Mouse (Mus musculus): ENCODE data around the gene Ces4a. TPM values are rescaled to one million over a fixed set of nuclear protein-coding genes. Genes with fewer than 3 reads are reported as not detected.

The Ces4a gene
- polyA plus RNA-seq, 1 experiment = not detected

DNA sequence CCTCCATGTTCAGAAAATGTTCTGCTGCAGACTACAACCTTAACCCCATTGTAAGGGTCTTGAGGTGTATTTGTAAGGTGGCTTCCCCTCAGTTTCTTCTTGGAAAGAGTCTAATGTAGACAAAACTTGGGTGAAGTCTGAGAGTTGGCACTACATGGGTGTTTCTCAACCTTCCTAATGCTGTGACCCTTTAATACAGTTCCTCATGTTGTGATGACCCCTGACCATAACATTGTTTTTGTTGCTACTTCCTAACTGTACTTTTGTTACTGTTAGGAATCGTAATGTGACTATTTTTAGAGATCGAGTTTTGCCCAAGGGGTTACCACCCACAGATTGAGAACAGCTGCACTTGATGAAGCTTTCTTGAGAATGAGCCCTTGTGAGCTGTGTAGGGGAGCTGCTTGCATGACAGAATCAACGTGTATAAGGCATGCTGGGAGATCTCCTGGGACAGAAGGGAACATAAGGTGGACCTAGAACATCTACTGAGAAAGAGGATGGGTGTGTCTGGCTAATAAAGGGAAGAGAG is 29.6 kb downstream of the Ces4a start:
- Histone ChIP-seq H3K27ac (ENCODE audit: control insufficient read depth, insufficient read depth, low read depth, low read length, poor library complexity) (no peak overlapping the region), H3K4me3 (replicated peaks; ENCODE audit: control insufficient read depth, low read depth, low read length) (no peak overlapping the region), H3K4me1 (ENCODE audit: control insufficient read depth, insufficient read depth, low read length) (no peaks in the 10 kb centered on the region; the same call in 1 of the 2 replicates)
- TF ChIP-seq CTCF (IDR thresholded peaks at IDR 0.05; ENCODE audit: control insufficient read depth, insufficient read depth, low read length) = no peak
- TF ChIP-seq POLR2A (IDR thresholded peaks at IDR 0.05; ENCODE audit: borderline replicate concordance, control insufficient read depth, low read depth, low read length) = no peak
- 36% methylated on average over 3 of the region's 3 CpGs for WGBS

DNA sequence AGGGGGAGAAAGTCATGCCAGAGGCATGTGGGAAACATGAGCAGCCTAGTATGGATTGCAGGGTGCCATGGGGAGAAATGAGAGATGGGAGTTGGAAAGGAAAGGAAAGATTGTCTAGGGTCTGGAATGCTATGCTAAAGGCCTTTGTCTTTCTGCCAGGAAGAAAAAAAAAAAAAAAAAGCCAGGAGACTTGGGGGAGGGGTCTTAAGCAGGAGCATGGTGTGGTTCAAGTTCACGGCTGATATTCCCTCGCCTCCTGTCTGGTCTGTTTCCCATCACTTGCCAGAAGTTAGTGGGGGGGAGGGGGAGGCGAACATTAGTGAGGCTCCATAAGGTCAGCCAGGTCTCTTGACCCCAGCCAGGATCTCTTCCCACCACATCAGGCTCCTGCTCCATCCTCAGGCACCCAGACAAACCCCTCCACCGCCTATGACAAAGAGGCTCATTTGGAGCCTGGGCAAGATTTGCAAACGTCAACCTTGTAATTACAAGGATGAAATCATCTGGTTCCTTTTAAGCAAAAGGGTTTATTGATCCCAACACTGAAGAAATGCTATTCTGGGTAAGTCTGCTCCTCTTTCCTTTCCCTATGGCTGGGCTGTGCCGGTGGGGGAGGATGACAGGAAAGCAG is 32.8 kb downstream of the Ces4a start:
- TF ChIP-seq POLR2A (IDR thresholded peaks at IDR 0.05; ENCODE audit: borderline replicate concordance, control insufficient read depth, low read depth, low read length) (no peak), CTCF (IDR thresholded peaks at IDR 0.05; ENCODE audit: control insufficient read depth, insufficient read depth, low read length) (no peak)
- no peak overlapping the region for H3K27ac ChIP-seq (ENCODE audit: control insufficient read depth, insufficient read depth, low read depth, low read length, poor library complexity)
- H3K4me1 ChIP-seq (ENCODE audit: control insufficient read depth, insufficient read depth, low read length) = no peaks in the 10 kb centered on the region; the same call in 1 of the 2 replicates
- WGBS = 69% methylated on average over 6 of the region's 6 CpGs
- H3K4me3 ChIP-seq (replicated peaks; ENCODE audit: control insufficient read depth, low read depth, low read length) = no peak overlapping the region

DNA sequence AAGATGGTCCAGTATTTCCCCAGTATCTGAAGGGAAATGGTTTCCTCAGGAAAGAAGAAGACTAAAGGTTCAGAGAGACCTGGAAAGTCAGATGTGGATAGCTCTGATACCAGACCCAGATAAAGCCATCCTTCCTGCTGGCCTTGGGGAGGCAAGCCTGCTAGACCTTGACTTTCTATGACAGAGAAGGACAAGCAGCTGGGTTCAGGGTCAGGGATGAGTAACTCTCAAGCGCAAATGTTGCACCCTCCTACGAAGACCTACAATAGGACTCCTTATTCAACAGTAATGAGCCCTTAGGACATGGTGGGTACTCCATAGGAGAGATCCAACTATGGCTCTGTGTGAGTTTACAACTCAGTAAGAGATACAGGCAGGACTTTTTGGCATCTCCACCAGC is 33.6 kb downstream of the Ces4a start:
- no peak for TF ChIP-seq CTCF (IDR thresholded peaks at IDR 0.05; ENCODE audit: control insufficient read depth, insufficient read depth, low read length)
- H3K4me1 ChIP-seq (ENCODE audit: control insufficient read depth, insufficient read depth, low read length) = no peaks in the 10 kb centered on the region; the same call in 1 of the 2 replicates
- H3K27ac ChIP-seq (ENCODE audit: control insufficient read depth, insufficient read depth, low read depth, low read length, poor library complexity) = no peak overlapping the region
- H3K4me3 ChIP-seq (replicated peaks; ENCODE audit: control insufficient read depth, low read depth, low read length) = no peak overlapping the region
- WGBS = 75% methylated on average over 2 of the region's 2 CpGs

DNA sequence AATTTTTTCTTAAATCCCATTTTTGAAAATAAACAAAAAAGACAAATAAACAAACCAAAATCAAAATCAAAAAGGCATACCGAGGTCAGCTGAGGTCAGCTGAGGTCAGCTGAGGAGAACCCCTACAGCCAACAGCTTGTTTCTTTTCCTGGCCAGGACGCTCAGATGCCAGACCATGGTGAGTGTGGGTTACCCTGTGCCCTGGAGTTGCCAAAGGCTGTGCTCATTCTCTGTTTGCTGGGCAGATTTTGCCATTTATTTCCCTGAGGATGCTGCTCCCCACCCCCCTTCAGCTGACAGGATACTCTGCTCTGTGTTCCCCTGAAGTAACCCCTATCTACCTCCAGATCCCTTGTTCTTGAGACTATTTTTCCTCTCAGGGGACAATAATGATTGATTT is 35.5 kb downstream of the Ces4a start:
- no peaks in the 10 kb centered on the region; the same call in 1 of the 2 replicates for H3K4me1 ChIP-seq (ENCODE audit: control insufficient read depth, insufficient read depth, low read length)
- TF ChIP-seq POLR2A (IDR thresholded peaks at IDR 0.05; ENCODE audit: borderline replicate concordance, control insufficient read depth, low read depth, low read length) = no peak
- TF ChIP-seq CTCF (IDR thresholded peaks at IDR 0.05; ENCODE audit: control insufficient read depth, insufficient read depth, low read length) = no peak
- no peak overlapping the region for H3K4me3 ChIP-seq (replicated peaks; ENCODE audit: control insufficient read depth, low read depth, low read length)
- no peak overlapping the region for H3K27ac ChIP-seq (ENCODE audit: control insufficient read depth, insufficient read depth, low read depth, low read length, poor library complexity)
- 74% methylated on average over 2 of the region's 2 CpGs for WGBS

DNA sequence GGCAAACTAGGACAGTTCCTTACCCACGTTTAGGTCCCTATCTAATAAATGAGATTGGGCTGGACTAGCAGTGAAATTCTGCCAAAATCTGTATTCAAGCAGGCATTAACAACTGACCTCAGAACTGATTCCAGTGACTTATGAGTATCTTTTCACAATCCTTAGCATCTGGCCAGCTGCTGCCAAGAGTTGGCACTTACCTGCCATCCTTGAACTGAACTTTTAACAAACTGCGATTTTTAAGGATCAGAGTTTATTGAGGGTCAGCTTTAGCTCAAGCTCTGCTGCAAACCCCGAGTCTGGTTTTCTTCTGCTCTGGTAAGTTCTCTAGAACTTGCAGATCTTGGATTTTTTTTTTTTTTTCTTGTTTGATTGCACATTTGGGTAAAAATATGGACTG is 38.0 kb downstream of the Ces4a start:
- no peak for TF ChIP-seq CTCF (IDR thresholded peaks at IDR 0.05; ENCODE audit: control insufficient read depth, insufficient read depth, low read length)
- no peak for TF ChIP-seq POLR2A (IDR thresholded peaks at IDR 0.05; ENCODE audit: borderline replicate concordance, control insufficient read depth, low read depth, low read length)
- 42% methylated on average over 3 of the region's 3 CpGs for WGBS
- Histone ChIP-seq H3K4me3 (replicated peaks; ENCODE audit: control insufficient read depth, low read depth, low read length) (no peak overlapping the region), H3K27ac (ENCODE audit: control insufficient read depth, insufficient read depth, low read depth, low read length, poor library complexity) (no peak overlapping the region), H3K4me1 (ENCODE audit: control insufficient read depth, insufficient read depth, low read length) (no peaks in the 10 kb centered on the region; the same call in 1 of the 2 replicates)

DNA sequence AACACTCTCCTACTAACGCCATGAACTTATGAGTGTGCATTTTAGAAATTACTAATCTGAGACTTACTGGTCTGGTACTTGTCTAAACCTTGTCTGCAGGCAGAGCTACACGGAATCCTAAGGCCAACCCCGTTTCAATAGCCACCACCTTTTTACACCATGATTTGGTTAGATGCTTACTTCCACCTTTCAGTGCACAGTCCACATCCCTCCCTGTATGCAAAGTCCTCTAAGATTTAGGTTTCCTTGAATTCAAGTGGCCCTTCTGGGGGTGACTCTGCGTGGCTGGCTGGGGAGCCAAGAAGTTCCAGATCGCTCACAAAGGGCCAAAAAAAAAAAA is 38.4 kb downstream of the Ces4a start:
- peak overlapping the region; percentile 80 for H3K27ac ChIP-seq (ENCODE audit: control insufficient read depth, insufficient read depth, low read depth, low read length, poor library complexity)
- under 1% methylated on average over 5 of the region's 5 CpGs for WGBS
- peak overlapping the region; percentile 54 for H3K4me3 ChIP-seq (replicated peaks; ENCODE audit: control insufficient read depth, low read depth, low read length)
- H3K4me1 ChIP-seq (ENCODE audit: control insufficient read depth, insufficient read depth, low read length) = no peaks in the 10 kb centered on the region; the same call in 1 of the 2 replicates
- TF ChIP-seq POLR2A (IDR thresholded peaks at IDR 0.05; ENCODE audit: borderline replicate concordance, control insufficient read depth, low read depth, low read length) = no peak
- no peak for TF ChIP-seq CTCF (IDR thresholded peaks at IDR 0.05; ENCODE audit: control insufficient read depth, insufficient read depth, low read length)

DNA sequence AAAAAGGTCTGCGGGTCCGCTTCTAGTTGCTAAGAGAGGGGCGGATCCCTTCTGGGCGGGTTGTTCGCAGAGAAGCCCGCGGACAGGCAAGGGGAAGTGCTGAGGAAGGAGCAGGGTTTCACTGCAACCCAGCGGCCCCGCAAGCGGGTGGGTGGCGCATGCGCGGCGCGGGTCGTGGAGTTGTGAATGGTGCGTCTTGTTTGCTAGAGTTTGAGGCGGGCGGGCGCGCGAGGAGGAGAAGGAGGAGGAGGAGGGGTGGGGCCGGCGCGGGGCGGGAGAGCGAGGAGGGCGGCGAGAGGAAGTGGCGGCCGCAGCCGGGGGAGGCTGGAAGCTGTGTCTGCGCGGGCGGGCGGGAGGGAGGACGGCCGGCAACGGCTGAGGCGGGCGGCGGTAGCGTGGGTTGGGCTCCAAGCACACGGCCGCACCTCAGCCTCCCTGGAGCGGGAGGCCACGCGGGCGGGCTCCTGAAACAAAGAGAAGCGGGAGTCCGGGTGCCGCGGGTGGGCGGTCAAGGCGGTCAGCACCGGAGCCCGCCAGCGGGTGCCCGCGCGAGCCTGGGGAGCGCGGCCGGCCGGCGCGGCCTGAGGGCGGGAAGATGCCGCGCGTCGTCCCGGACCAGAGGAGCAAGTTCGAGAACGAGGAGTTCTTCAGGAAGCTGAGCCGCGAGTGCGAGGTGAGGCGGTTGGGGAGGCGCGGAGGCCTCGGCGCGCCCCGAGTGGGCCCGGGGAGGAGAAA is 38.9 kb downstream of the Ces4a start, which contains the start of gene Cbfb:
TSS of gene Cbfb (plus strand) at position 294 of the 735 bp plus-strand sequence.
- TF ChIP-seq POLR2A (IDR thresholded peaks at IDR 0.05; ENCODE audit: borderline replicate concordance, control insufficient read depth, low read depth, low read length) (peak; percentile 13; the same call in 1 of the 2 replicates), CTCF (IDR thresholded peaks at IDR 0.05; ENCODE audit: control insufficient read depth, insufficient read depth, low read length) (no peak)
- under 1% methylated on average over 70 of the region's 86 CpGs for WGBS
- H3K4me1 ChIP-seq (ENCODE audit: control insufficient read depth, insufficient read depth, low read length) = no peaks in the 10 kb centered on the region; the same call in 1 of the 2 replicates
- H3K4me3 ChIP-seq (replicated peaks; ENCODE audit: control insufficient read depth, low read depth, low read length) = peak within 1 kb of the TSS; percentile 73
- H3K27ac ChIP-seq (ENCODE audit: control insufficient read depth, insufficient read depth, low read depth, low read length, poor library complexity) = peak within 1 kb of the TSS; percentile 95

Data from bone marrow, adult 2 months (tissue).